Comparison of ENCODE assay signal across 28 mouse cellular contexts in genomic region chr16:37580651-37581050, GRCm38 (mm10). TPM values are rescaled to one million over a fixed set of nuclear protein-coding genes. Genes with fewer than 3 reads are reported as not detected.
DNase-seq lines count a peak whose midpoint lies in the region; ATAC-seq and TF ChIP-seq lines count a peak whose summit lies in the region.
"Had no signal": no experiment of that assay in that cellular context is flagged by ENCODE, and none has a peak within 500 bp of the region (broad histone marks: within the 10 kb centered on the region; RNA-seq: fewer than 3 reads in every experiment).

No protein-coding gene starts in this region.

- no peak overlapping the region for H3K4me3 ChIP-seq in hindbrain, embryonic 10.5 days
- no peak overlapping the region for H3K4me3 ChIP-seq in hindbrain, embryonic 16.5 days (ENCODE audit: low read length)
- no peak overlapping the region for H3K4me3 ChIP-seq in midbrain, embryonic 10.5 days
- H3K4me3 ChIP-seq in midbrain, postnatal 0 days (ENCODE audit: low read depth, low read length): no peak overlapping the region
- peak overlapping the region; percentile 25 for H3K4me3 ChIP-seq in liver, embryonic 12.5 days
- H3K4me3 ChIP-seq in liver, embryonic 16.5 days (ENCODE audit: low read depth, low read length): peak overlapping the region; percentile 46
- H3K4me3 ChIP-seq in stomach, postnatal 0 days (ENCODE audit: low read depth, low read length): no peak overlapping the region
- H3K4me3 ChIP-seq: embryonic facial prominence, embryonic 13.5 days; forebrain, embryonic 13.5 days; hindbrain, embryonic 12.5 days; lung, embryonic 15.5 days; neural tube, embryonic 13.5 days had no signal

- no peak overlapping the region for H3K9ac ChIP-seq in hindbrain, embryonic 16.5 days (ENCODE audit: low read depth, low read length)
- H3K9ac ChIP-seq in midbrain, postnatal 0 days (replicated peaks; ENCODE audit: low read length, poor library complexity, severe bottlenecking): no peak overlapping the region
- no peak overlapping the region for H3K9ac ChIP-seq in liver, embryonic 12.5 days
- H3K9ac ChIP-seq in liver, embryonic 16.5 days (ENCODE audit: low read depth, low read length): peak overlapping the region; percentile 20; the same call in 1 of the 2 replicates
- no peak overlapping the region for H3K9ac ChIP-seq in stomach, postnatal 0 days (ENCODE audit: low read length)
- H3K9ac ChIP-seq: embryonic facial prominence, embryonic 13.5 days; forebrain, embryonic 13.5 days; hindbrain, embryonic 12.5 days; lung, embryonic 15.5 days; neural tube, embryonic 13.5 days had no signal

- no peak for TF ChIP-seq EP300 in stomach, postnatal 0 days (optimal IDR thresholded peaks at IDR 0.05)

- no peak for DNase-seq in hindbrain, embryonic 10.5 days (ENCODE audit: low spot score)
- no peak for DNase-seq in midbrain, embryonic 10.5 days (ENCODE audit: low spot score)
- no peak for DNase-seq in midbrain, postnatal 0 days (ENCODE audit: low spot score)
- DNase-seq in stomach, postnatal 0 days (ENCODE audit: low spot score): no peak
- DNase-seq: adrenal gland, postnatal 36 days; cerebellum, adult 18-20 months; cerebellum, postnatal 10 days; gastrocnemius, postnatal 14 days; heart, postnatal 14 days; layer of hippocampus, postnatal 36 days; left cerebral cortex, postnatal 4 days; thymus, postnatal 4 days had no signal

- H3K27me3 ChIP-seq in hindbrain, embryonic 10.5 days (ENCODE audit: insufficient read depth, poor library complexity, severe bottlenecking): no peaks in the 10 kb centered on the region
- H3K27me3 ChIP-seq in hindbrain, embryonic 16.5 days (replicated peaks; ENCODE audit: control insufficient read depth, insufficient read depth, low read length): no peaks in the 10 kb centered on the region
- no peaks in the 10 kb centered on the region for H3K27me3 ChIP-seq in midbrain, embryonic 10.5 days (ENCODE audit: low read depth, poor library complexity, severe bottlenecking)
- H3K27me3 ChIP-seq in midbrain, postnatal 0 days (ENCODE audit: insufficient read depth, low read length): no peaks in the 10 kb centered on the region
- peaks cover 8% of the 10 kb centered on the region for H3K27me3 ChIP-seq in liver, embryonic 12.5 days (replicated peaks)
- H3K27me3 ChIP-seq in liver, embryonic 16.5 days (ENCODE audit: control insufficient read depth, insufficient read depth, low read depth, low read length): no peaks in the 10 kb centered on the region
- H3K27me3 ChIP-seq in stomach, postnatal 0 days (ENCODE audit: control insufficient read depth, insufficient read depth, low read length): no peaks in the 10 kb centered on the region
- H3K27me3 ChIP-seq: embryonic facial prominence, embryonic 13.5 days; forebrain, embryonic 13.5 days; hindbrain, embryonic 12.5 days; neural tube, embryonic 13.5 days; Patski had no signal

- no peak for ATAC-seq in hindbrain, embryonic 16.5 days
- ATAC-seq in midbrain, postnatal 0 days (ENCODE audit: low FRiP score): no peak
- ATAC-seq in liver, embryonic 12.5 days: no peak
- no peak; the same call in 1 of the 2 replicates for ATAC-seq in liver, embryonic 16.5 days (ENCODE audit: low read depth)
- ATAC-seq in stomach, postnatal 0 days (ENCODE audit: low FRiP score, low TSS enrichment): no peak
- ATAC-seq: forebrain, embryonic 13.5 days; intestine, embryonic 16.5 days; Patski had no signal

- H3K4me2 ChIP-seq in hindbrain, embryonic 16.5 days (ENCODE audit: low read length): no peak overlapping the region
- H3K4me2 ChIP-seq in midbrain, postnatal 0 days (ENCODE audit: low read depth, low read length, poor library complexity, severe bottlenecking): no peak overlapping the region
- H3K4me2 ChIP-seq in liver, embryonic 12.5 days: peak overlapping the region; percentile 24
- peak overlapping the region; percentile 38 for H3K4me2 ChIP-seq in liver, embryonic 16.5 days (ENCODE audit: low read depth, low read length)
- no peak overlapping the region for H3K4me2 ChIP-seq in stomach, postnatal 0 days (replicated peaks; ENCODE audit: low read depth)
- H3K4me2 ChIP-seq: embryonic facial prominence, embryonic 13.5 days; forebrain, embryonic 13.5 days; hindbrain, embryonic 12.5 days; lung, embryonic 15.5 days; neural tube, embryonic 13.5 days had no signal

- H3K27ac ChIP-seq in hindbrain, embryonic 10.5 days: peak overlapping the region; percentile 59; the same call in 1 of the 2 replicates
- no peak overlapping the region for H3K27ac ChIP-seq in hindbrain, embryonic 16.5 days (ENCODE audit: low read depth, low read length)
- peak overlapping the region; percentile 79; the same call in 1 of the 2 replicates for H3K27ac ChIP-seq in midbrain, embryonic 10.5 days (replicated peaks)
- H3K27ac ChIP-seq in midbrain, postnatal 0 days (ENCODE audit: low read depth, low read length): no peak overlapping the region
- peak overlapping the region; percentile 54; the same call in 1 of the 2 replicates for H3K27ac ChIP-seq in liver, embryonic 12.5 days
- peak overlapping the region; percentile 62 for H3K27ac ChIP-seq in liver, embryonic 16.5 days (ENCODE audit: low read length)
- no peak overlapping the region for H3K27ac ChIP-seq in stomach, postnatal 0 days (replicated peaks)
- H3K27ac ChIP-seq: embryonic facial prominence, embryonic 13.5 days; forebrain, embryonic 13.5 days; kidney, postnatal 0 days; lung, embryonic 15.5 days; neural tube, embryonic 13.5 days had no signal

- TF ChIP-seq CTCF in midbrain, postnatal 0 days (IDR thresholded peaks at IDR 0.05): no peak
- no peak for TF ChIP-seq CTCF in stomach, postnatal 0 days (IDR thresholded peaks at IDR 0.05; ENCODE audit: low read depth)

- 92% methylated on average over 4 of the region's 4 CpGs for WGBS in hindbrain, embryonic 10.5 days
- 88% methylated on average over 4 of the region's 4 CpGs for WGBS in hindbrain, embryonic 16.5 days
- WGBS in midbrain, embryonic 10.5 days: 86% methylated on average over 4 of the region's 4 CpGs
- WGBS in midbrain, postnatal 0 days: 89% methylated on average over 4 of the region's 4 CpGs
- 61% methylated on average over 4 of the region's 4 CpGs for WGBS in liver, embryonic 12.5 days (ENCODE audit: insufficient replicate concordance)
- 48% methylated on average over 4 of the region's 4 CpGs for WGBS in liver, embryonic 16.5 days (ENCODE audit: insufficient replicate concordance)
- 73% methylated on average over 4 of the region's 4 CpGs for WGBS in stomach, postnatal 0 days

- peaks cover 49% of the 10 kb centered on the region for H3K4me1 ChIP-seq in hindbrain, embryonic 10.5 days (replicated peaks)
- peaks cover 9% of the 10 kb centered on the region for H3K4me1 ChIP-seq in hindbrain, embryonic 16.5 days (ENCODE audit: control insufficient read depth, insufficient read depth, low read depth, low read length)
- H3K4me1 ChIP-seq in midbrain, embryonic 10.5 days: peaks cover 54% of the 10 kb centered on the region
- H3K4me1 ChIP-seq in midbrain, postnatal 0 days (ENCODE audit: insufficient read depth, low read length): peaks cover 4% of the 10 kb centered on the region; the same call in 1 of the 2 replicates
- H3K4me1 ChIP-seq in liver, embryonic 12.5 days: peaks cover 17% of the 10 kb centered on the region
- no peaks in the 10 kb centered on the region; the same call in 1 of the 2 replicates for H3K4me1 ChIP-seq in liver, embryonic 16.5 days (ENCODE audit: control insufficient read depth, low read depth, low read length)
- H3K4me1 ChIP-seq in stomach, postnatal 0 days (replicated peaks; ENCODE audit: control insufficient read depth, insufficient read depth): no peaks in the 10 kb centered on the region

- H3K36me3 ChIP-seq in hindbrain, embryonic 10.5 days: no peaks in the 10 kb centered on the region
- H3K36me3 ChIP-seq in hindbrain, embryonic 16.5 days (ENCODE audit: control insufficient read depth, insufficient read depth, low read length): no peaks in the 10 kb centered on the region
- H3K36me3 ChIP-seq in midbrain, embryonic 10.5 days: no peaks in the 10 kb centered on the region
- H3K36me3 ChIP-seq in midbrain, postnatal 0 days (ENCODE audit: insufficient read depth, low read length): no peaks in the 10 kb centered on the region
- no peaks in the 10 kb centered on the region for H3K36me3 ChIP-seq in liver, embryonic 12.5 days
- H3K36me3 ChIP-seq in liver, embryonic 16.5 days (ENCODE audit: control insufficient read depth, insufficient read depth): no peaks in the 10 kb centered on the region
- H3K36me3 ChIP-seq in stomach, postnatal 0 days (ENCODE audit: control insufficient read depth, insufficient read depth, low read length): no peaks in the 10 kb centered on the region
- H3K36me3 ChIP-seq: embryonic facial prominence, embryonic 13.5 days; hindbrain, embryonic 12.5 days; lung, embryonic 15.5 days; neural tube, embryonic 13.5 days had no signal

- no peaks in the 10 kb centered on the region for H3K9me3 ChIP-seq in hindbrain, embryonic 10.5 days
- H3K9me3 ChIP-seq in hindbrain, embryonic 16.5 days (ENCODE audit: control insufficient read depth, low read length): no peaks in the 10 kb centered on the region
- H3K9me3 ChIP-seq in midbrain, embryonic 10.5 days (replicated peaks): no peaks in the 10 kb centered on the region
- no peaks in the 10 kb centered on the region for H3K9me3 ChIP-seq in midbrain, postnatal 0 days (ENCODE audit: low read length)
- H3K9me3 ChIP-seq in liver, embryonic 12.5 days (replicated peaks): no peaks in the 10 kb centered on the region
- H3K9me3 ChIP-seq in liver, embryonic 16.5 days (replicated peaks; ENCODE audit: control insufficient read depth, low read length): no peaks in the 10 kb centered on the region
- H3K9me3 ChIP-seq in stomach, postnatal 0 days (ENCODE audit: control insufficient read depth, low read length): no peaks in the 10 kb centered on the region
- H3K9me3 ChIP-seq: embryonic facial prominence, embryonic 13.5 days; forebrain, embryonic 13.5 days; hindbrain, embryonic 12.5 days; lung, embryonic 15.5 days; neural tube, embryonic 13.5 days had no signal

RNA-seq across cellular contexts. Expression of gene Hgd, which starts 0.7 kb away (rescaled TPM):
- 0.12 TPM in 1 of 2 replicates, not detected in the other for polyA plus RNA-seq in hindbrain, embryonic 10.5 days (2016; fragmentation: Nextera tagmentation; extraction: Ambion mirVana)
- polyA plus RNA-seq in hindbrain, embryonic 16.5 days (2015; fragmentation: Nextera tagmentation; extraction: Ambion mirVana): 0.26 TPM in 1 of 2 replicates, not detected in the other
- 0.21 and 0.31 TPM in 2 replicates for polyA plus RNA-seq in midbrain, embryonic 10.5 days (2016; fragmentation: Nextera tagmentation; extraction: Ambion mirVana)
- total RNA-seq in midbrain, postnatal 0 days (2014; rRNA removed): 0.27 TPM in 1 of 2 replicates, not detected in the other
- 0.32 and 0.43 TPM in 2 replicates for polyA plus RNA-seq in midbrain, postnatal 0 days (2015; fragmentation: Nextera tagmentation; extraction: Ambion mirVana)
- polyA plus RNA-seq in liver, embryonic 12.5 days (2016; fragmentation: Nextera tagmentation; extraction: Ambion mirVana): 17.8 and 19.5 TPM in 2 replicates
- polyA plus RNA-seq in liver, embryonic 16.5 days (2015; fragmentation: Nextera tagmentation; extraction: Ambion mirVana): 47.1 and 55.1 TPM in 2 replicates
- polyA plus RNA-seq in stomach, postnatal 0 days (2015; fragmentation: Nextera tagmentation; extraction: Ambion mirVana): 0.21 and 0.29 TPM in 2 replicates
- total RNA-seq: common myeloid progenitor, adult 5-6 weeks; gastrocnemius, postnatal 14 days; granulocyte monocyte progenitor cell, adult 5-6 weeks; layer of hippocampus, postnatal 36 days; left cerebral cortex, postnatal 4 days; megakaryocyte progenitor cell, adult 5-6 weeks; MEL had no signal
- polyA plus RNA-seq: hindbrain, embryonic 12.5 days; large intestine, adult 2 months had no signal

RNA-seq across cellular contexts. Expression of gene Rabl3, which starts 41.0 kb away (rescaled TPM):
- polyA plus RNA-seq in hindbrain, embryonic 10.5 days (2016; fragmentation: Nextera tagmentation; extraction: Ambion mirVana): 38.3 and 40.5 TPM in 2 replicates
- 17.3 and 17.5 TPM in 2 replicates for polyA plus RNA-seq in hindbrain, embryonic 16.5 days (2015; fragmentation: Nextera tagmentation; extraction: Ambion mirVana)
- polyA plus RNA-seq in midbrain, embryonic 10.5 days (2016; fragmentation: Nextera tagmentation; extraction: Ambion mirVana): 45.9 and 48.4 TPM in 2 replicates
- total RNA-seq in midbrain, postnatal 0 days (2014; rRNA removed): 5.9 and 9.0 TPM in 2 replicates
- 11.6 and 13.8 TPM in 2 replicates for polyA plus RNA-seq in midbrain, postnatal 0 days (2015; fragmentation: Nextera tagmentation; extraction: Ambion mirVana)
- 19.8 and 20.8 TPM in 2 replicates for polyA plus RNA-seq in liver, embryonic 12.5 days (2016; fragmentation: Nextera tagmentation; extraction: Ambion mirVana)
- 13.1 and 13.2 TPM in 2 replicates for polyA plus RNA-seq in liver, embryonic 16.5 days (2015; fragmentation: Nextera tagmentation; extraction: Ambion mirVana)
- polyA plus RNA-seq in stomach, postnatal 0 days (2015; fragmentation: Nextera tagmentation; extraction: Ambion mirVana): 13.2 and 13.5 TPM in 2 replicates

RNA-seq across cellular contexts. Expression of gene Gtf2e1, which starts 41.1 kb away (rescaled TPM):
- 47.5 and 49.5 TPM in 2 replicates for polyA plus RNA-seq in hindbrain, embryonic 10.5 days (2016; fragmentation: Nextera tagmentation; extraction: Ambion mirVana)
- polyA plus RNA-seq in hindbrain, embryonic 16.5 days (2015; fragmentation: Nextera tagmentation; extraction: Ambion mirVana): 28.4 and 31.7 TPM in 2 replicates
- polyA plus RNA-seq in midbrain, embryonic 10.5 days (2016; fragmentation: Nextera tagmentation; extraction: Ambion mirVana): 55.2 and 59.9 TPM in 2 replicates
- total RNA-seq in midbrain, postnatal 0 days (2014; rRNA removed): 23.2 and 24.1 TPM in 2 replicates
- 20.3 and 20.7 TPM in 2 replicates for polyA plus RNA-seq in midbrain, postnatal 0 days (2015; fragmentation: Nextera tagmentation; extraction: Ambion mirVana)
- 18.1 and 18.3 TPM in 2 replicates for polyA plus RNA-seq in liver, embryonic 12.5 days (2016; fragmentation: Nextera tagmentation; extraction: Ambion mirVana)
- 6.6 and 6.9 TPM in 2 replicates for polyA plus RNA-seq in liver, embryonic 16.5 days (2015; fragmentation: Nextera tagmentation; extraction: Ambion mirVana)
- 9.2 and 9.5 TPM in 2 replicates for polyA plus RNA-seq in stomach, postnatal 0 days (2015; fragmentation: Nextera tagmentation; extraction: Ambion mirVana)

Comparison
In these comparisons a context has a peak if more than half of its experiments do, and no peak if none do; other contexts are left out.
1. H3K27ac ChIP-seq: peak in hindbrain, embryonic 10.5 days (single experiment), midbrain, embryonic 10.5 days (single experiment), liver, embryonic 12.5 days (single experiment) and liver, embryonic 16.5 days (single experiment); none in hindbrain, embryonic 16.5 days (single experiment), midbrain, postnatal 0 days (single experiment) and stomach, postnatal 0 days (single experiment).
2. H3K4me3 ChIP-seq: peak in liver, embryonic 12.5 days (single experiment) and liver, embryonic 16.5 days (single experiment); none in hindbrain, embryonic 10.5 days (single experiment), hindbrain, embryonic 16.5 days (single experiment), midbrain, embryonic 10.5 days (single experiment), midbrain, postnatal 0 days (single experiment) and stomach, postnatal 0 days (single experiment).
3. H3K4me2 ChIP-seq: peak in liver, embryonic 12.5 days (single experiment) and liver, embryonic 16.5 days (single experiment); none in hindbrain, embryonic 16.5 days (single experiment), midbrain, postnatal 0 days (single experiment) and stomach, postnatal 0 days (single experiment).
4. RNA of gene Hgd, which starts 0.7 kb away (polyA plus RNA-seq): 47.1 to 55.1 TPM in liver, embryonic 16.5 days and 17.8 to 19.5 TPM in liver, embryonic 12.5 days; 0.32 to 0.43 TPM in midbrain, postnatal 0 days, 0.21 to 0.31 TPM in midbrain, embryonic 10.5 days, 0.21 to 0.29 TPM in stomach, postnatal 0 days, 0.26 TPM in hindbrain, embryonic 16.5 days and 0.12 TPM in hindbrain, embryonic 10.5 days; every median in the first group is over 10 times any median in the second.